Mouse (Mus musculus): ENCODE results near the gene Qk.

GRCm38 (mm10) chr17:10266207-10266606 is 53.4 kb downstream of the Qk start:
- no peak for TF ChIP-seq CTCF (conservative IDR thresholded peaks at IDR 0.05; ENCODE audit: insufficient read depth, insufficient read length, low read depth, low read length)
- no peak for TF ChIP-seq POLR2A (IDR thresholded peaks at IDR 0.05; ENCODE audit: low read depth, low read length)

Data from kidney, adult 2 months (tissue).